Mouse (Mus musculus): ENCODE data around the gene Sorcs1. TPM values are rescaled to one million over a fixed set of nuclear protein-coding genes. Genes with fewer than 3 reads are reported as not detected.

The Sorcs1 gene
- total RNA-seq, 2 experiments from 2014 or later, result 37.8 to 41.2 TPM

- DNase-seq (ENCODE audit: extremely low spot score in 1 of 2, low spot score in 2 of 2), result no peak
- TF ChIP-seq CTCF (IDR thresholded peaks at IDR 0.05), result no peak
- intact Hi-C loops (cut with DNase I), result no loop called here
- no peak overlapping the region for H3K4me3 ChIP-seq
- H3K27ac ChIP-seq, result no peak overlapping the region
Measured at GRCm38 (mm10) chr19:50476774-50477173, 201.7 kb downstream of the Sorcs1 start.

GRCm38 (mm10) chr19:50468592-50468991 lies 209.9 kb downstream of the Sorcs1 start:
- no peak for DNase-seq (ENCODE audit: extremely low spot score in 1 of 2, low spot score in 2 of 2)
- Histone ChIP-seq H3K4me3 (no peak overlapping the region), H3K27ac (no peak overlapping the region)
- no peak for TF ChIP-seq CTCF (IDR thresholded peaks at IDR 0.05)
- intact Hi-C loops (cut with DNase I), result no loop called here

GRCm38 (mm10) chr19:50464811-50465210 lies 213.6 kb downstream of the Sorcs1 start:
- DNase-seq (ENCODE audit: extremely low spot score in 1 of 2, low spot score in 2 of 2), result no peak
- intact Hi-C loops (cut with DNase I), result no loop called here
- TF ChIP-seq CTCF (IDR thresholded peaks at IDR 0.05), result no peak
- Histone ChIP-seq H3K27ac (no peak overlapping the region), H3K4me3 (no peak overlapping the region)

- H3K4me3 ChIP-seq, result no peak overlapping the region
- no peak overlapping the region for H3K27ac ChIP-seq
- TF ChIP-seq CTCF (IDR thresholded peaks at IDR 0.05), result no peak
- no peak for DNase-seq (ENCODE audit: extremely low spot score in 1 of 2, low spot score in 2 of 2)
- intact Hi-C loops (cut with DNase I), result no loop called here
Measured at GRCm38 (mm10) chr19:50458581-50458980, 219.9 kb downstream of the Sorcs1 start.

- Histone ChIP-seq H3K4me3 (no peak overlapping the region), H3K27ac (no peak overlapping the region)
- intact Hi-C loops (cut with DNase I), result no loop called here
- no peak for TF ChIP-seq CTCF (IDR thresholded peaks at IDR 0.05)
- DNase-seq (ENCODE audit: extremely low spot score in 1 of 2, low spot score in 2 of 2), result no peak
Measured at GRCm38 (mm10) chr19:50457275-50457892, 221.1 kb downstream of the Sorcs1 start.

GRCm38 (mm10) chr19:50441099-50441498 lies 237.3 kb downstream of the Sorcs1 start:
- no peak for TF ChIP-seq CTCF (IDR thresholded peaks at IDR 0.05)
- intact Hi-C loops (cut with DNase I), result no loop called here
- Histone ChIP-seq H3K27ac (no peak overlapping the region), H3K4me3 (no peak overlapping the region)
- no peak for DNase-seq (ENCODE audit: extremely low spot score in 1 of 2, low spot score in 2 of 2)

- intact Hi-C loops (cut with DNase I), result no loop called here
- DNase-seq (ENCODE audit: extremely low spot score in 1 of 2, low spot score in 2 of 2), result no peak
- TF ChIP-seq CTCF (IDR thresholded peaks at IDR 0.05), result no peak
- no peak overlapping the region for H3K4me3 ChIP-seq
- H3K27ac ChIP-seq, result no peak overlapping the region
Measured at GRCm38 (mm10) chr19:50440246-50440910, 238.1 kb downstream of the Sorcs1 start.

GRCm38 (mm10) chr19:50439464-50439881 lies 239.0 kb downstream of the Sorcs1 start:
- no peak overlapping the region for H3K27ac ChIP-seq
- H3K4me3 ChIP-seq, result no peak overlapping the region
- no peak for TF ChIP-seq CTCF (IDR thresholded peaks at IDR 0.05)
- intact Hi-C loops (cut with DNase I), result no loop called here
- DNase-seq (ENCODE audit: extremely low spot score in 1 of 2, low spot score in 2 of 2), result no peak

- intact Hi-C loops (cut with DNase I), result loop anchor here (10.0 kb wide), 1 partner anchor 158 kb away; no protein-coding TSS in a partner anchor
- H3K4me3 ChIP-seq, result no peak overlapping the region
- TF ChIP-seq CTCF (IDR thresholded peaks at IDR 0.05), result peak; percentile 18
Measured at GRCm38 (mm10) chr19:50422928-50423327, 255.5 kb downstream of the Sorcs1 start.

GRCm38 (mm10) chr19:50418962-50419720 lies 259.3 kb downstream of the Sorcs1 start:
- intact Hi-C loops (cut with DNase I), result loop anchor here (5.0 kb wide), 1 partner anchor 258 kb away; the partner anchor contains the start of gene Sorcs1
- Histone ChIP-seq H3K27ac (peak overlapping the region; percentile 24; the same call in 1 of the 2 replicates), H3K4me3 (no peak overlapping the region)
- DNase-seq (ENCODE audit: extremely low spot score in 1 of 2, low spot score in 2 of 2), result peak; percentile 25 to 26
- no peak for TF ChIP-seq CTCF (IDR thresholded peaks at IDR 0.05)

More at GRCm38 (mm10) chr19:50422928-50423327, 255.5 kb downstream of the Sorcs1 start:
- H3K27ac ChIP-seq, result no peak overlapping the region
- DNase-seq (ENCODE audit: extremely low spot score in 1 of 2, low spot score in 2 of 2), result no peak

- Histone ChIP-seq H3K27ac (no peak overlapping the region), H3K4me3 (no peak overlapping the region)
- intact Hi-C loops (cut with DNase I), result no loop called here
- no peak for TF ChIP-seq CTCF (IDR thresholded peaks at IDR 0.05)
- no peak for DNase-seq (ENCODE audit: extremely low spot score in 1 of 2, low spot score in 2 of 2)
Measured at GRCm38 (mm10) chr19:50410561-50410960, 267.9 kb downstream of the Sorcs1 start.

- no peak for TF ChIP-seq CTCF (IDR thresholded peaks at IDR 0.05)
- Histone ChIP-seq H3K4me3 (no peak overlapping the region), H3K27ac (no peak overlapping the region)
- intact Hi-C loops (cut with DNase I), result no loop called here
- no peak for DNase-seq (ENCODE audit: extremely low spot score in 1 of 2, low spot score in 2 of 2)
Measured at GRCm38 (mm10) chr19:50398341-50398740, 280.1 kb downstream of the Sorcs1 start.
